Mouse (Mus musculus) right cerebral cortex, adult 18-20 months (tissue): Measurements from ENCODE around the gene Cyb561d1.
A peak's percentile ranks its signal among the peaks of the same experiment; 100 is the strongest.

ENCODE experiments used
- DNase-seq: peaks from one replicate; pipeline ENCODE4 v3.0.0; 2022; ENCODE audit warnings: mixed read lengths

Gene Cyb561d1

GRCm38 (mm10) chr3:108203212-108203611 lies 2.2 kb upstream of the Cyb561d1 start:
- DNase-seq, result no peak

- no peak for DNase-seq
Measured at GRCm38 (mm10) chr3:108202506-108202905, 1.5 kb upstream of the Cyb561d1 start.

GRCm38 (mm10) chr3:108199231-108199630 lies 1.8 kb downstream of the Cyb561d1 start:
- no peak for DNase-seq

GRCm38 (mm10) chr3:108197066-108197497 lies 3.9 kb downstream of the Cyb561d1 start:
- DNase-seq, result peak; percentile 90

- peak; percentile 70 for DNase-seq
Measured at GRCm38 (mm10) chr3:108195941-108196590, 4.9 kb downstream of the Cyb561d1 start.

- DNase-seq, result no peak
Measured at GRCm38 (mm10) chr3:108195287-108195686, 5.7 kb downstream of the Cyb561d1 start.

GRCm38 (mm10) chr3:108193686-108194085 lies 7.3 kb downstream of the Cyb561d1 start:
- DNase-seq, result no peak

- no peak for DNase-seq
Measured at GRCm38 (mm10) chr3:108189897-108190296, 11.1 kb downstream of the Cyb561d1 start.

GRCm38 (mm10) chr3:108188716-108189490 lies 12.1 kb downstream of the Cyb561d1 start:
- DNase-seq, result no peak

GRCm38 (mm10) chr3:108187111-108187795 lies 13.8 kb downstream of the Cyb561d1 start:
- no peak for DNase-seq

- no peak for DNase-seq
Measured at GRCm38 (mm10) chr3:108186098-108187047, 14.6 kb downstream of the Cyb561d1 start, which contains the start of gene Amigo1. Gene Amigo1, plus strand, starts transcription at chr3:108186335.

GRCm38 (mm10) chr3:108185460-108186097 lies 15.4 kb downstream of the Cyb561d1 start:
- DNase-seq, result no peak

- DNase-seq, result no peak
Measured at GRCm38 (mm10) chr3:108184742-108185141, 16.3 kb downstream of the Cyb561d1 start.

GRCm38 (mm10) chr3:108180514-108180913 lies 20.5 kb downstream of the Cyb561d1 start:
- DNase-seq, result no peak

- no peak for DNase-seq
Measured at GRCm38 (mm10) chr3:108178756-108179715, 22.0 kb downstream of the Cyb561d1 start.

- DNase-seq, result peak; percentile 86
Measured at GRCm38 (mm10) chr3:108174672-108175531, 26.1 kb downstream of the Cyb561d1 start.

- DNase-seq, result no peak
Measured at GRCm38 (mm10) chr3:108169199-108169598, 31.8 kb downstream of the Cyb561d1 start.

- DNase-seq, result no peak
Measured at GRCm38 (mm10) chr3:108167499-108167898, 33.5 kb downstream of the Cyb561d1 start.

- peak; percentile 68 for DNase-seq
Measured at GRCm38 (mm10) chr3:108166486-108167211, 34.4 kb downstream of the Cyb561d1 start.
